Mouse (Mus musculus) MEL (cell line): Measurements from ENCODE around the gene Gm11084. TPM values are rescaled to one million over a fixed set of nuclear protein-coding genes. Genes with fewer than 3 reads are reported as not detected.

ENCODE experiments used
- DNase-seq: peaks from one replicate; pipeline ENCODE4 v3.0.0; 2011; ENCODE audit warnings: low read depth, low spot score
- H3K27ac ChIP-seq: 2 replicates; pipeline ENCODE4 v1.5.1; 2012; ENCODE audit warnings: low read depth, mild to moderate bottlenecking, control low read depth, low read length, moderate library complexity; ENCODE audit not compliant: control insufficient read depth
- H3K27me3 ChIP-seq, 2 experiments: fragments of 150-350 bp in 1 of 2; sonication (generic) in 1 of 2; 2 replicates each; pipeline ENCODE4 v1.6.1; 2012; ENCODE audit warnings: low read length in 2 of 2, mild to moderate bottlenecking in 2 of 2, improper control_type of control experiment in 1 of 2, moderate library complexity in 1 of 2; ENCODE audit not compliant: insufficient read depth in 2 of 2, control insufficient read depth in 1 of 2
- H3K36me3 ChIP-seq, 2 experiments: 2 replicates each; pipeline ENCODE4 v1.6.1; 2012 to 2014; ENCODE audit warnings: low read length in 2 of 2, improper control_type of control experiment in 1 of 2, inconsistent platforms in 1 of 2, mild to moderate bottlenecking in 1 of 2; ENCODE audit not compliant: insufficient read depth in 2 of 2, control insufficient read depth in 1 of 2
- H3K4me1 ChIP-seq, 2 experiments: fragments of 150-350 bp in 1 of 2; sonication (generic) in 1 of 2; 2 replicates each; pipeline ENCODE4 v1.6.1; 2012; ENCODE audit warnings: low read length in 2 of 2, improper control_type of control experiment in 1 of 2, mild to moderate bottlenecking in 1 of 2; ENCODE audit not compliant: insufficient read depth in 2 of 2, control insufficient read depth in 1 of 2
- H3K4me3 ChIP-seq, 2 experiments: fragments of 150-350 bp in 1 of 2; sonication (generic) in 1 of 2; 2 replicates each; pipeline ENCODE4 v1.5.1; 2012; ENCODE audit warnings: low read depth in 2 of 2, low read length in 2 of 2, mild to moderate bottlenecking in 2 of 2, moderate library complexity in 2 of 2, control low read depth in 1 of 2, improper control_type of control experiment in 1 of 2; ENCODE audit not compliant: control insufficient read depth in 1 of 2, insufficient read depth in 1 of 2
- H3K79me2 ChIP-seq: 2 replicates; pipeline ENCODE4 v1.6.1; 2012; ENCODE audit warnings: mild to moderate bottlenecking, low read length, moderate library complexity; ENCODE audit not compliant: control insufficient read depth, poor library complexity, insufficient read depth
- H3K9ac ChIP-seq: 2 replicates; pipeline ENCODE4 v1.6.1; 2012; ENCODE audit warnings: low read depth, mild to moderate bottlenecking, control low read depth, low read length, moderate library complexity; ENCODE audit not compliant: control insufficient read depth, poor library complexity, severe bottlenecking
- H3K9me3 ChIP-seq: fragments of 150-350 bp; sonication (generic); replicated peaks from 2 replicates; pipeline ENCODE4 v1.6.1; 2012; ENCODE audit warnings: mild to moderate bottlenecking, low read length, improper control_type of control experiment, moderate library complexity; ENCODE audit not compliant: insufficient read depth
- BHLHE40 ChIP-seq: IDR thresholded peaks from 2 replicates; pipeline ENCODE4 v1.6.1; 2012; ENCODE audit warnings: low read depth, mild to moderate bottlenecking, inconsistent platforms, low read length, improper control_type of control experiment, borderline replicate concordance
- CHD1 ChIP-seq: IDR thresholded peaks from 2 replicates; pipeline ENCODE4 v1.6.1; 2012; ENCODE audit warnings: low read depth, mild to moderate bottlenecking, inconsistent platforms, low read length, improper control_type of control experiment
- CHD2 ChIP-seq: IDR thresholded peaks from 2 replicates; pipeline ENCODE4 v1.6.1; 2011; ENCODE audit warnings: low read length, improper control_type of control experiment
- CTCF ChIP-seq, 3 experiments: IDR thresholded peaks in 2 of 3; conservative IDR thresholded peaks in 1 of 3; 2 replicates each; pipeline ENCODE4 v1.5.1; 2011 to 2012; ENCODE audit warnings: low read length in 3 of 3, low read depth in 2 of 3, mild to moderate bottlenecking in 2 of 3, improper control_type of control experiment in 1 of 3, inconsistent platforms in 1 of 3, mixed read lengths in 1 of 3, moderate library complexity in 1 of 3; ENCODE audit not compliant: control insufficient read depth in 1 of 3, insufficient read depth in 1 of 3, poor library complexity in 1 of 3, severe bottlenecking in 1 of 3
- E2F4 ChIP-seq: IDR thresholded peaks from 2 replicates; pipeline ENCODE4 v1.6.1; 2011; ENCODE audit warnings: low read depth, low read length, improper control_type of control experiment, borderline replicate concordance
- ELF1 ChIP-seq: IDR thresholded peaks from 2 replicates; pipeline ENCODE4 v1.6.1; 2014; ENCODE audit warnings: low read depth, mild to moderate bottlenecking, inconsistent platforms, low read length, improper control_type of control experiment, moderate library complexity
- EP300 ChIP-seq, 2 experiments: IDR thresholded peaks; 2 replicates each; pipeline ENCODE4 v1.6.1; 2011; ENCODE audit warnings: improper control_type of control experiment in 2 of 2, low read length in 2 of 2, low read depth in 1 of 2, mild to moderate bottlenecking in 1 of 2
- ETS1 ChIP-seq: IDR thresholded peaks from 2 replicates; pipeline ENCODE4 v1.6.1; 2012; ENCODE audit warnings: low read depth, mild to moderate bottlenecking, inconsistent platforms, low read length, improper control_type of control experiment, moderate library complexity
- GATA1 ChIP-seq: IDR thresholded peaks from 2 replicates; pipeline ENCODE4 v1.6.1; 2011; ENCODE audit warnings: low read depth, low read length, improper control_type of control experiment
- JUND ChIP-seq: IDR thresholded peaks from 2 replicates; pipeline ENCODE4 v1.6.1; 2011; ENCODE audit warnings: low read depth, mild to moderate bottlenecking, improper control_type of control experiment, low read length
- KAT2A ChIP-seq: conservative IDR thresholded peaks from 2 replicates; pipeline ENCODE4 v1.6.1; 2012; ENCODE audit warnings: low read depth, low read length, improper control_type of control experiment, inconsistent platforms
- MAFK ChIP-seq: IDR thresholded peaks from 2 replicates; pipeline ENCODE4 v1.6.1; 2011; ENCODE audit warnings: low read depth, mild to moderate bottlenecking, low read length, improper control_type of control experiment, borderline replicate concordance
- MAX ChIP-seq: IDR thresholded peaks from 2 replicates; pipeline ENCODE4 v1.6.1; 2011; ENCODE audit warnings: low read length, improper control_type of control experiment
- MAZ ChIP-seq: IDR thresholded peaks from 2 replicates; pipeline ENCODE4 v1.6.1; 2012; ENCODE audit warnings: low read depth, mild to moderate bottlenecking, inconsistent platforms, low read length, improper control_type of control experiment
- MEF2A ChIP-seq: IDR thresholded peaks from 2 replicates; pipeline ENCODE4 v1.6.1; 2014; ENCODE audit warnings: low read depth, mild to moderate bottlenecking, inconsistent platforms, low read length, improper control_type of control experiment; ENCODE audit not compliant: poor library complexity, insufficient replicate concordance, severe bottlenecking; ENCODE audit errors: extremely low read depth
- MYB ChIP-seq: IDR thresholded peaks from 2 replicates; pipeline ENCODE4 v1.6.1; 2011; ENCODE audit warnings: mild to moderate bottlenecking, low read depth, low read length, improper control_type of control experiment
- MYC ChIP-seq: IDR thresholded peaks from 2 replicates; pipeline ENCODE4 v1.6.1; 2011; ENCODE audit warnings: low read depth, mild to moderate bottlenecking, low read length, improper control_type of control experiment, moderate library complexity
- NELFE ChIP-seq: IDR thresholded peaks from 2 replicates; pipeline ENCODE4 v1.6.1; 2011; ENCODE audit warnings: low read depth, low read length, improper control_type of control experiment
- NRF1 ChIP-seq: IDR thresholded peaks from 2 replicates; pipeline ENCODE4 v1.6.1; 2014; ENCODE audit warnings: low read depth, mild to moderate bottlenecking, inconsistent platforms, low read length, improper control_type of control experiment, moderate library complexity; ENCODE audit not compliant: poor library complexity, insufficient read depth, severe bottlenecking
- POLR2A ChIP-seq, 2 experiments: IDR thresholded peaks; 2 replicates each; pipeline ENCODE4 v1.6.1; 2011 to 2012; ENCODE audit warnings: low read length in 2 of 2, mild to moderate bottlenecking in 2 of 2, control low read depth in 1 of 2, improper control_type of control experiment in 1 of 2, low read depth in 1 of 2, moderate library complexity in 1 of 2; ENCODE audit not compliant: control insufficient read depth in 1 of 2, insufficient read depth in 1 of 2, poor library complexity in 1 of 2
- POLR2AphosphoS5 ChIP-seq: IDR thresholded peaks from 2 replicates; pipeline ENCODE4 v1.6.1; 2012; ENCODE audit warnings: low read depth, borderline replicate concordance, mild to moderate bottlenecking, inconsistent platforms, low read length, moderate library complexity, mixed read lengths
- RCOR1 ChIP-seq: IDR thresholded peaks from 2 replicates; pipeline ENCODE4 v1.6.1; 2012; ENCODE audit warnings: low read depth, mild to moderate bottlenecking, inconsistent platforms, low read length, improper control_type of control experiment
- SIN3A ChIP-seq: IDR thresholded peaks from 2 replicates; pipeline ENCODE4 v1.6.1; 2012; ENCODE audit warnings: low read length, improper control_type of control experiment, inconsistent platforms
- SMC3 ChIP-seq: IDR thresholded peaks from 2 replicates; pipeline ENCODE4 v1.6.1; 2011; ENCODE audit warnings: low read depth, low read length, improper control_type of control experiment
- TAL1 ChIP-seq: IDR thresholded peaks from 2 replicates; pipeline ENCODE4 v1.6.1; 2012; ENCODE audit warnings: mild to moderate bottlenecking, inconsistent platforms, low read length, moderate library complexity, mixed read lengths
- TBP ChIP-seq: IDR thresholded peaks from 2 replicates; pipeline ENCODE4 v1.8.0; 2011; ENCODE audit warnings: low read depth, low read length, improper control_type of control experiment
- TCF12 ChIP-seq: IDR thresholded peaks from 2 replicates; pipeline ENCODE4 v1.6.1; 2014; ENCODE audit warnings: low read depth, mild to moderate bottlenecking, inconsistent platforms, low read length, improper control_type of control experiment, moderate library complexity
- USF1 ChIP-seq: IDR thresholded peaks from 2 replicates; pipeline ENCODE4 v1.6.1; 2014; ENCODE audit warnings: low read depth, mild to moderate bottlenecking, inconsistent platforms, low read length, improper control_type of control experiment, moderate library complexity
- USF2 ChIP-seq, 2 experiments: IDR thresholded peaks; 2 replicates each; pipeline ENCODE4 v1.6.1; 2011 to 2012; ENCODE audit warnings: improper control_type of control experiment in 2 of 2, low read length in 2 of 2, borderline replicate concordance in 1 of 2, inconsistent platforms in 1 of 2, low read depth in 1 of 2, mild to moderate bottlenecking in 1 of 2; ENCODE audit not compliant: insufficient read depth in 1 of 2
- ZC3H11A ChIP-seq: IDR thresholded peaks from 2 replicates; pipeline ENCODE4 v1.6.1; 2012; ENCODE audit warnings: low read depth, mild to moderate bottlenecking, inconsistent platforms, low read length, improper control_type of control experiment
- ZKSCAN1 ChIP-seq: IDR thresholded peaks from 2 replicates; pipeline ENCODE4 v1.6.1; 2012; ENCODE audit warnings: low read depth, mild to moderate bottlenecking, inconsistent platforms, low read length, improper control_type of control experiment, moderate library complexity
- ZMIZ1 ChIP-seq: IDR thresholded peaks from 2 replicates; pipeline ENCODE4 v1.6.1; 2012; ENCODE audit warnings: low read depth, mild to moderate bottlenecking, inconsistent platforms, low read length, improper control_type of control experiment, moderate library complexity
- ZNF384 ChIP-seq: IDR thresholded peaks from 2 replicates; pipeline ENCODE4 v1.6.1; 2012; ENCODE audit warnings: low read depth, mild to moderate bottlenecking, inconsistent platforms, low read length, improper control_type of control experiment
- polyA plus RNA-seq, 2 experiments: library from polyadenylated mRNA; stranded (reverse) in 1 of 2; unstranded in 1 of 2; fragments of >175 nt in 1 of 2; fragments of >200 nt in 1 of 2; gene quantifications; 2 replicates each; pipeline versions ENCODE4 v1.2.1 to v1.2.4; 2012; ENCODE audit warnings: low replicate concordance in 2 of 2, low read depth in 1 of 2; ENCODE audit not compliant: insufficient read length in 2 of 2, insufficient read depth in 1 of 2, missing spikeins in 1 of 2
- total RNA-seq: library from RNA; depleted of rRNA; stranded (reverse); fragments of 300-350 nt; gene quantifications from 2 replicates; pipeline ENCODE4 v1.2.3, GENCODE M21; 2012

Gm11084 gene
- total and polyA plus RNA-seq, 3 experiments = not detected

- TF ChIP-seq ZMIZ1 = peak; percentile 65; the same call in 1 of the 2 replicates
- no peak for TF ChIP-seq ZNF384
- 0 out of 2 replicates have a peak, but pooled peaks have one; percentile 15 for TF ChIP-seq NRF1
- TF ChIP-seq NELFE = peak; percentile 44; the same call in 1 of the 2 replicates
- TF ChIP-seq MAZ = no peak; the same call in 1 of the 2 replicates
- TF ChIP-seq POLR2AphosphoS5 = no peak
- TF ChIP-seq EP300 (IDR thresholded peaks at IDR 0.05; ENCODE audit: low read depth in 1 of 2, low read length in 2 of 2) = peak; percentile 32 to 50
- TF ChIP-seq MAFK = no peak
- peak; percentile 46; the same call in 1 of the 2 replicates for TF ChIP-seq TCF12
- peak; percentile 51; the same call in 1 of the 2 replicates for TF ChIP-seq SIN3A
- peak; percentile 84; the same call in 1 of the 2 replicates for TF ChIP-seq CHD1
These were observed 16.5 kb upstream of the Gm11084 start (continued) for GRCm38 (mm10) chr2:73003049-73003448.

GRCm38 (mm10) chr2:73002451-73002850 lies 15.9 kb upstream of the Gm11084 start:
- H3K27ac ChIP-seq = peak overlapping the region; percentile 50
- DNase-seq = peak; percentile 40
- peak overlapping the region; percentile 43 for H3K9ac ChIP-seq
- peak overlapping the region; percentile 18 to 32; a peak in 3 of 4 replicates for H3K4me3 ChIP-seq
- H3K9me3 ChIP-seq = no peaks in the 10 kb centered on the region
- H3K27me3 ChIP-seq = no peaks in the 10 kb centered on the region
- no peaks in the 10 kb centered on the region for H3K79me2 ChIP-seq
- peaks cover 0 to 36% of the 10 kb centered on the region in 2 experiments; a peak in 2 of 4 replicates for H3K36me3 ChIP-seq
- H3K4me1 ChIP-seq = peaks cover 25 to 48% of the 10 kb centered on the region in 2 experiments
- TF ChIP-seq GATA1 (no peak), POLR2A (IDR thresholded peaks at IDR 0.05; ENCODE audit: control insufficient read depth in 1 of 2, insufficient read depth in 1 of 2, low read depth in 1 of 2, low read length in 2 of 2, poor library complexity in 1 of 2) (no peak), MAFK (no peak), ELF1 (no peak), MEF2A (no peak), RCOR1 (no peak), SIN3A (no peak), ZC3H11A (no peak), EP300 (IDR thresholded peaks at IDR 0.05; ENCODE audit: low read depth in 1 of 2, low read length in 2 of 2) (0 out of 4 replicates have a peak, but pooled peaks of 1 of the 2 experiments have one; percentile 3), TAL1 (no peak), TCF12 (no peak), MAX (peak; percentile 54; the same call in 1 of the 2 replicates), USF2 (IDR thresholded peaks at IDR 0.05; ENCODE audit: borderline replicate concordance in 1 of 2, insufficient read depth in 1 of 2, low read depth in 1 of 2, low read length in 2 of 2) (peak in 1 of 2 experiments; percentile 34; a peak in 1 of 4 replicates), ZKSCAN1 (no peak), CHD2 (no peak), JUND (no peak), E2F4 (no peak), BHLHE40 (peak; percentile 68; the same call in 1 of the 2 replicates), NRF1 (no peak), TBP (no peak), KAT2A (no peak), MYB (no peak), MYC (no peak), ETS1 (no peak), CHD1 (no peak), ZNF384 (no peak), MAZ (no peak), SMC3 (no peak), ZMIZ1 (no peak), CTCF (IDR thresholded peaks at IDR 0.05 in 2 of 3, conservative IDR thresholded peaks at IDR 0.05 in 1 of 3; ENCODE audit: control insufficient read depth in 1 of 3, insufficient read depth in 1 of 3, low read depth in 2 of 3, low read length in 3 of 3, poor library complexity in 1 of 3, severe bottlenecking in 1 of 3) (no peak), USF1 (peak; percentile 76)
